Mouse (Mus musculus): Measurements from ENCODE around the gene Olfr1338. TPM values are rescaled to one million over a fixed set of nuclear protein-coding genes. Genes with fewer than 3 reads are reported as not detected.
"Not testable (repeated sequence)": the region's sequence is repeated elsewhere in the genome, so short reads cannot be mapped to it uniquely, and the experiment has no call there.

Gene Olfr1338
- not detected in 2 replicates for polyA plus RNA-seq (2015; fragmentation: Nextera tagmentation; extraction: Ambion mirVana)

- H3K9me3 ChIP-seq (ENCODE audit: control insufficient read depth, low read length) = no peaks in the 10 kb centered on the region
- H3K36me3 ChIP-seq (ENCODE audit: control insufficient read depth, insufficient read depth) = no peaks in the 10 kb centered on the region
- H3K4me3 ChIP-seq (replicated peaks; ENCODE audit: low read length) = no peak within 1 kb of the TSS
- H3K27me3 ChIP-seq (replicated peaks; ENCODE audit: control insufficient read depth, insufficient read depth, low read length) = no peaks in the 10 kb centered on the region
- 90% methylated on average over 1 of the region's 1 CpGs for WGBS
- no peak within 1 kb of the TSS for H3K4me2 ChIP-seq (ENCODE audit: low read length)
- H3K4me1 ChIP-seq (replicated peaks; ENCODE audit: control insufficient read depth, insufficient read depth, low read length) = no peaks in the 10 kb centered on the region
- ATAC-seq = no peak
- no peak within 1 kb of the TSS for H3K27ac ChIP-seq (ENCODE audit: low read length)
- H3K9ac ChIP-seq (replicated peaks; ENCODE audit: low read depth, low read length) = no peak within 1 kb of the TSS
Observed at GRCm38 (mm10) chr4:118758637-118759036, at the start of gene Olfr1338. Gene Olfr1338, minus strand, starts transcription at chr4:118758737.

GRCm38 (mm10) chr4:118792796-118793195 is 34.3 kb upstream of the Olfr1338 start:
- H3K4me2 ChIP-seq (ENCODE audit: low read length); ATAC-seq; H3K27me3 ChIP-seq (replicated peaks; ENCODE audit: control insufficient read depth, insufficient read depth, low read length); H3K4me3 ChIP-seq (replicated peaks; ENCODE audit: low read length); H3K36me3 ChIP-seq (ENCODE audit: control insufficient read depth, insufficient read depth); H3K9ac ChIP-seq (replicated peaks; ENCODE audit: low read depth, low read length); H3K27ac ChIP-seq (ENCODE audit: low read length); H3K9me3 ChIP-seq (ENCODE audit: control insufficient read depth, low read length); H3K4me1 ChIP-seq (replicated peaks; ENCODE audit: control insufficient read depth, insufficient read depth, low read length): not testable (repeated sequence)

GRCm38 (mm10) chr4:118782486-118782885 is 23.9 kb upstream of the Olfr1338 start, which contains the start of gene Olfr1337:
Gene Olfr1337, minus strand, starts transcription at chr4:118782586.
- ATAC-seq = no peak
- Histone ChIP-seq H3K36me3 (ENCODE audit: control insufficient read depth, insufficient read depth) (no peaks in the 10 kb centered on the region), H3K4me1 (replicated peaks; ENCODE audit: control insufficient read depth, insufficient read depth, low read length) (no peaks in the 10 kb centered on the region), H3K9me3 (ENCODE audit: control insufficient read depth, low read length) (no peaks in the 10 kb centered on the region), H3K9ac (replicated peaks; ENCODE audit: low read depth, low read length) (no peak within 1 kb of the TSS), H3K27ac (ENCODE audit: low read length) (no peak within 1 kb of the TSS), H3K27me3 (replicated peaks; ENCODE audit: control insufficient read depth, insufficient read depth, low read length) (no peaks in the 10 kb centered on the region), H3K4me3 (replicated peaks; ENCODE audit: low read length) (no peak within 1 kb of the TSS), H3K4me2 (ENCODE audit: low read length) (no peak within 1 kb of the TSS)
- WGBS = 74% methylated on average over 2 of the region's 2 CpGs

DNA sequence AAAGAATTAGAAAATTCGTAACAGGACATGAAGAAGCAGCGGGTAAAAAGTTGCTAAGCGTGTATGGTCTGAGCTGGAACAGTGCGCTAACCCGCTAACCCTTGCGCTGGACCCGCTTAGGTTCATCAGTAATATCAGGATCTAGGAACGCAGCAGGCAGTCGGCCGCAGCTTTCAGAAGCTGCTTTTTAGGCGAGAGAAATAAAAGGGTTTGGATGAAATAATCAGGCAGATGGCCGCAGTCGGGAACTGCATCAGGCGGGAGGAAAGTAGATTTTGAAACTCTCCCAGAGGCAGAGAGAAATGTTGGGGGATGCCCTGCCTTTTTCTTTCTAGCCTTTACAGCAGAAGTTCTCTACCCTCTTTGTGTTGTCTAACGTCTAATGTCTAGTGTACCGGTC is 16.7 kb downstream of the Olfr1338 start:
- Histone ChIP-seq H3K4me1 (replicated peaks; ENCODE audit: control insufficient read depth, insufficient read depth, low read length) (peaks cover 2% of the 10 kb centered on the region; the same call in 1 of the 2 replicates), H3K27ac (ENCODE audit: low read length) (no peak overlapping the region), H3K9ac (replicated peaks; ENCODE audit: low read depth, low read length) (no peak overlapping the region), H3K27me3 (replicated peaks; ENCODE audit: control insufficient read depth, insufficient read depth, low read length) (peaks cover 5% of the 10 kb centered on the region; the same call in 1 of the 2 replicates), H3K9me3 (ENCODE audit: control insufficient read depth, low read length) (0 out of 2 replicates have a peak, but pooled peaks cover 4% of the 10 kb centered on the region), H3K36me3 (ENCODE audit: control insufficient read depth, insufficient read depth) (no peaks in the 10 kb centered on the region), H3K4me3 (replicated peaks; ENCODE audit: low read length) (no peak overlapping the region), H3K4me2 (ENCODE audit: low read length) (peak overlapping the region; percentile 20)
- 3% methylated on average over 16 of the region's 16 CpGs for WGBS
- ATAC-seq = no peak

- Histone ChIP-seq H3K27ac (ENCODE audit: low read length) (no peak overlapping the region), H3K27me3 (replicated peaks; ENCODE audit: control insufficient read depth, insufficient read depth, low read length) (peaks cover 5% of the 10 kb centered on the region; the same call in 1 of the 2 replicates), H3K4me1 (replicated peaks; ENCODE audit: control insufficient read depth, insufficient read depth, low read length) (peaks cover 2% of the 10 kb centered on the region; the same call in 1 of the 2 replicates), H3K4me3 (replicated peaks; ENCODE audit: low read length) (no peak overlapping the region), H3K9me3 (ENCODE audit: control insufficient read depth, low read length) (no peaks in the 10 kb centered on the region), H3K36me3 (ENCODE audit: control insufficient read depth, insufficient read depth) (no peaks in the 10 kb centered on the region), H3K4me2 (ENCODE audit: low read length) (no peak overlapping the region), H3K9ac (replicated peaks; ENCODE audit: low read depth, low read length) (no peak overlapping the region)
- 5% methylated on average over 11 of the region's 11 CpGs for WGBS
- ATAC-seq = no peak
Observed at GRCm38 (mm10) chr4:118740988-118741698, 17.4 kb downstream of the Olfr1338 start.

DNA sequence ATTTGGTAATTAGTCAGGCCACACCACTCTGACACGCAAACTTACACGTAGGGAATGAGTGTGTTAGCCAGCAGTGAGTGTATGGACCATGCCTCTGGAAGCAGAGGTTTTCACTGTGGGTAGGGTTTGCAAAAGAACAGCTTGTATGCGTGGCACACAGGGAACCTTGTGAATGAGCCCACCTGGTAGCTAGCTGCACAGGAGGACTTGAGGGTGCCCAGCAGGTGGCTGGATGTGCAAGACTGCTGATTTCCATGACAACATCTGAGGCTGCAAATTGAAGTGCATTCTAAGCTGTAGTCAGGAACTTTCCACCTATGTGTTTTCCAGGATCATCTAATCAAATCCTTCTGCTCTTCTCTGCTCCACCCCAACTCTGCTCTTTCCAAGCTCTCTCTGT is 19.0 kb downstream of the Olfr1338 start:
- no peaks in the 10 kb centered on the region for H3K36me3 ChIP-seq (ENCODE audit: control insufficient read depth, insufficient read depth)
- H3K27me3 ChIP-seq (replicated peaks; ENCODE audit: control insufficient read depth, insufficient read depth, low read length) = peaks cover 5% of the 10 kb centered on the region; the same call in 1 of the 2 replicates
- H3K9me3 ChIP-seq (ENCODE audit: control insufficient read depth, low read length) = no peaks in the 10 kb centered on the region
- peaks cover 2% of the 10 kb centered on the region; the same call in 1 of the 2 replicates for H3K4me1 ChIP-seq (replicated peaks; ENCODE audit: control insufficient read depth, insufficient read depth, low read length)
- no peak overlapping the region for H3K4me3 ChIP-seq (replicated peaks; ENCODE audit: low read length)
- H3K4me2 ChIP-seq (ENCODE audit: low read length) = no peak overlapping the region
- H3K27ac ChIP-seq (ENCODE audit: low read length) = no peak overlapping the region
- no peak for ATAC-seq
- no peak overlapping the region for H3K9ac ChIP-seq (replicated peaks; ENCODE audit: low read depth, low read length)
- WGBS = 66% methylated on average over 3 of the region's 3 CpGs

GRCm38 (mm10) chr4:118731875-118732274 is 26.7 kb downstream of the Olfr1338 start, which contains the start of gene Olfr1339:
Gene Olfr1339, plus strand, starts transcription at chr4:118732175.
- Histone ChIP-seq H3K4me3 (replicated peaks; ENCODE audit: low read length) (no peak within 1 kb of the TSS), H3K27me3 (replicated peaks; ENCODE audit: control insufficient read depth, insufficient read depth, low read length) (no peaks in the 10 kb centered on the region), H3K9ac (replicated peaks; ENCODE audit: low read depth, low read length) (no peak within 1 kb of the TSS), H3K4me1 (replicated peaks; ENCODE audit: control insufficient read depth, insufficient read depth, low read length) (no peaks in the 10 kb centered on the region), H3K36me3 (ENCODE audit: control insufficient read depth, insufficient read depth) (no peaks in the 10 kb centered on the region), H3K4me2 (ENCODE audit: low read length) (no peak within 1 kb of the TSS), H3K27ac (ENCODE audit: low read length) (no peak within 1 kb of the TSS), H3K9me3 (ENCODE audit: control insufficient read depth, low read length) (no peaks in the 10 kb centered on the region)
- no peak for ATAC-seq
- WGBS = 100% methylated on average over 1 of the region's 1 CpGs

GRCm38 (mm10) chr4:118721742-118722483 is 36.6 kb downstream of the Olfr1338 start:
- no peaks in the 10 kb centered on the region for H3K27me3 ChIP-seq (replicated peaks; ENCODE audit: control insufficient read depth, insufficient read depth, low read length)
- H3K4me1 ChIP-seq (replicated peaks; ENCODE audit: control insufficient read depth, insufficient read depth, low read length) = no peaks in the 10 kb centered on the region
- H3K27ac ChIP-seq (ENCODE audit: low read length) = no peak overlapping the region
- no peak overlapping the region for H3K9ac ChIP-seq (replicated peaks; ENCODE audit: low read depth, low read length)
- 59% methylated on average over 10 of the region's 10 CpGs for WGBS
- no peaks in the 10 kb centered on the region for H3K9me3 ChIP-seq (ENCODE audit: control insufficient read depth, low read length)
- H3K4me3 ChIP-seq (replicated peaks; ENCODE audit: low read length) = no peak overlapping the region
- ATAC-seq = no peak
- H3K36me3 ChIP-seq (ENCODE audit: control insufficient read depth, insufficient read depth) = no peaks in the 10 kb centered on the region
- H3K4me2 ChIP-seq (ENCODE audit: low read length) = no peak overlapping the region

DNA sequence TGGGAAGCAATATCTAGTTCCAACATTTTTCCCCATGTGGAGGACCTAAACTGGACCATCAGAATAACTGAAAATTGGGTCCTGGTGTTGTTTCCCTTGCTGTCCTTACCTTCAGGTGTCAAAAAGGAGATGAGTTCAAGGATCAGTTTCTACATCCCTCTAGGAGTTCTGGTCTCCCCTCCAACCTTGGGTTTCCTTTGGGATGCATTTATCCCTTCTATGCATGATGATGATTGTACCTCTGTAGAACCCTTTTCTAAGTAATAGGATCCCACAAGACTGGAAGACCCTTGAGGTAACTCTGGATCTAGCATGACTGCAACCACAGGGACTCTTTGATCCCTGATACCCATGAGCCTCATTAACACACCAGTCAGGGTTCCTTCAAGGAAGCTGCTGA is 38.7 kb downstream of the Olfr1338 start, which contains the start of gene Olfr1340:
Gene Olfr1340, plus strand, starts transcription at position 301 of the 400 bp plus-strand sequence.
- Histone ChIP-seq H3K27me3 (replicated peaks; ENCODE audit: control insufficient read depth, insufficient read depth, low read length) (no peaks in the 10 kb centered on the region), H3K9me3 (ENCODE audit: control insufficient read depth, low read length) (no peaks in the 10 kb centered on the region), H3K27ac (ENCODE audit: low read length) (no peak within 1 kb of the TSS), H3K36me3 (ENCODE audit: control insufficient read depth, insufficient read depth) (no peaks in the 10 kb centered on the region), H3K9ac (replicated peaks; ENCODE audit: low read depth, low read length) (no peak within 1 kb of the TSS), H3K4me2 (ENCODE audit: low read length) (no peak within 1 kb of the TSS), H3K4me1 (replicated peaks; ENCODE audit: control insufficient read depth, insufficient read depth, low read length) (no peaks in the 10 kb centered on the region), H3K4me3 (replicated peaks; ENCODE audit: low read length) (no peak within 1 kb of the TSS)
- ATAC-seq = no peak
